Mouse (Mus musculus): ENCODE measurements around the gene Naglu. TPM values are rescaled to one million over a fixed set of nuclear protein-coding genes. Genes with fewer than 3 reads are reported as not detected.

Gene Naglu
- polyA plus RNA-seq, 1 experiment = 7.3 TPM

- no peak overlapping the region for H3ac ChIP-seq (ENCODE audit: control insufficient read depth, insufficient read length, low read depth)
- no peaks in the 10 kb centered on the region for H3K79me2 ChIP-seq (ENCODE audit: control insufficient read depth, insufficient read depth)
- no peaks in the 10 kb centered on the region for H3K79me3 ChIP-seq (ENCODE audit: low read depth)
- peaks cover 49% of the 10 kb centered on the region for H3K36me3 ChIP-seq (ENCODE audit: control insufficient read depth, insufficient read depth)
- no peaks in the 10 kb centered on the region for H3K27me3 ChIP-seq (ENCODE audit: control insufficient read depth, insufficient read depth, insufficient read length)
- no peak overlapping the region for H3K4me3 ChIP-seq (ENCODE audit: insufficient read depth, poor library complexity, severe bottlenecking)
- TF ChIP-seq FOSL1 (IDR thresholded peaks at IDR 0.05; ENCODE audit: insufficient read depth, low read length, poor library complexity, severe bottlenecking) (no peak), USF1 (IDR thresholded peaks at IDR 0.05; ENCODE audit: low read depth) (no peak), MYOG (IDR thresholded peaks at IDR 0.05; ENCODE audit: control insufficient read depth, extremely low read depth, insufficient read length) (no peak), MAX (IDR thresholded peaks at IDR 0.05) (no peak), CTCF (IDR thresholded peaks at IDR 0.05; ENCODE audit: control insufficient read depth, insufficient read depth, insufficient read length) (no peak), MYOD1 (IDR thresholded peaks at IDR 0.05; ENCODE audit: control insufficient read depth, insufficient read length, low read depth) (no peak), CEBPB (IDR thresholded peaks at IDR 0.05; ENCODE audit: low read depth) (no peak)
These were observed 34.5 kb upstream of the Naglu start for GRCm38 (mm10) chr11:101035328-101035695.

- Histone ChIP-seq H3K36me3 (ENCODE audit: control insufficient read depth, insufficient read depth) (peaks cover 43% of the 10 kb centered on the region), H3K4me3 (ENCODE audit: insufficient read depth, poor library complexity, severe bottlenecking) (no peak overlapping the region), H3K27me3 (ENCODE audit: control insufficient read depth, insufficient read depth, insufficient read length) (no peaks in the 10 kb centered on the region), H3ac (ENCODE audit: control insufficient read depth, insufficient read length, low read depth) (no peak overlapping the region), H3K79me3 (ENCODE audit: low read depth) (no peaks in the 10 kb centered on the region), H3K79me2 (ENCODE audit: control insufficient read depth, insufficient read depth) (no peaks in the 10 kb centered on the region)
- TF ChIP-seq MYOD1 (IDR thresholded peaks at IDR 0.05; ENCODE audit: control insufficient read depth, insufficient read length, low read depth) (no peak), CEBPB (IDR thresholded peaks at IDR 0.05; ENCODE audit: low read depth) (no peak), CTCF (IDR thresholded peaks at IDR 0.05; ENCODE audit: control insufficient read depth, insufficient read depth, insufficient read length) (no peak), FOSL1 (IDR thresholded peaks at IDR 0.05; ENCODE audit: insufficient read depth, low read length, poor library complexity, severe bottlenecking) (no peak), MAX (IDR thresholded peaks at IDR 0.05) (no peak), USF1 (IDR thresholded peaks at IDR 0.05; ENCODE audit: low read depth) (no peak), MYOG (IDR thresholded peaks at IDR 0.05; ENCODE audit: control insufficient read depth, extremely low read depth, insufficient read length) (no peak)
These were observed 32.0 kb upstream of the Naglu start for GRCm38 (mm10) chr11:101037795-101038194.

GRCm38 (mm10) chr11:101045826-101046225, 24.0 kb upstream of the Naglu start:
- Histone ChIP-seq H3K27me3 (ENCODE audit: control insufficient read depth, insufficient read depth, insufficient read length) (no peaks in the 10 kb centered on the region), H3K36me3 (ENCODE audit: control insufficient read depth, insufficient read depth) (peaks cover 44% of the 10 kb centered on the region), H3K4me3 (ENCODE audit: insufficient read depth, poor library complexity, severe bottlenecking) (no peak overlapping the region), H3K79me3 (ENCODE audit: low read depth) (no peaks in the 10 kb centered on the region), H3ac (ENCODE audit: control insufficient read depth, insufficient read length, low read depth) (no peak overlapping the region), H3K79me2 (ENCODE audit: control insufficient read depth, insufficient read depth) (no peaks in the 10 kb centered on the region)
- TF ChIP-seq MYOG (IDR thresholded peaks at IDR 0.05; ENCODE audit: control insufficient read depth, extremely low read depth, insufficient read length) = no peak
- TF ChIP-seq FOSL1 (IDR thresholded peaks at IDR 0.05; ENCODE audit: insufficient read depth, low read length, poor library complexity, severe bottlenecking) = no peak
- TF ChIP-seq CTCF (IDR thresholded peaks at IDR 0.05; ENCODE audit: control insufficient read depth, insufficient read depth, insufficient read length) = no peak
- TF ChIP-seq MAX (IDR thresholded peaks at IDR 0.05) = no peak
- TF ChIP-seq MYOD1 (IDR thresholded peaks at IDR 0.05; ENCODE audit: control insufficient read depth, insufficient read length, low read depth) = no peak
- no peak for TF ChIP-seq USF1 (IDR thresholded peaks at IDR 0.05; ENCODE audit: low read depth)
- no peak for TF ChIP-seq CEBPB (IDR thresholded peaks at IDR 0.05; ENCODE audit: low read depth)

GRCm38 (mm10) chr11:101046440-101046839, 23.4 kb upstream of the Naglu start:
- no peak for TF ChIP-seq MYOD1 (IDR thresholded peaks at IDR 0.05; ENCODE audit: control insufficient read depth, insufficient read length, low read depth)
- no peak for TF ChIP-seq MYOG (IDR thresholded peaks at IDR 0.05; ENCODE audit: control insufficient read depth, extremely low read depth, insufficient read length)
- no peak for TF ChIP-seq FOSL1 (IDR thresholded peaks at IDR 0.05; ENCODE audit: insufficient read depth, low read length, poor library complexity, severe bottlenecking)
- no peak for TF ChIP-seq CEBPB (IDR thresholded peaks at IDR 0.05; ENCODE audit: low read depth)
- TF ChIP-seq CTCF (IDR thresholded peaks at IDR 0.05; ENCODE audit: control insufficient read depth, insufficient read depth, insufficient read length) = no peak
- TF ChIP-seq USF1 (IDR thresholded peaks at IDR 0.05; ENCODE audit: low read depth) = no peak
- TF ChIP-seq MAX (IDR thresholded peaks at IDR 0.05) = no peak

GRCm38 (mm10) chr11:101047502-101047901, 22.3 kb upstream of the Naglu start:
- no peak overlapping the region for H3ac ChIP-seq (ENCODE audit: control insufficient read depth, insufficient read length, low read depth)
- H3K79me3 ChIP-seq (ENCODE audit: low read depth) = no peaks in the 10 kb centered on the region
- TF ChIP-seq FOSL1 (IDR thresholded peaks at IDR 0.05; ENCODE audit: insufficient read depth, low read length, poor library complexity, severe bottlenecking) (no peak), CEBPB (IDR thresholded peaks at IDR 0.05; ENCODE audit: low read depth) (no peak), MYOD1 (IDR thresholded peaks at IDR 0.05; ENCODE audit: control insufficient read depth, insufficient read length, low read depth) (no peak), MYOG (IDR thresholded peaks at IDR 0.05; ENCODE audit: control insufficient read depth, extremely low read depth, insufficient read length) (no peak), USF1 (IDR thresholded peaks at IDR 0.05; ENCODE audit: low read depth) (no peak), CTCF (IDR thresholded peaks at IDR 0.05; ENCODE audit: control insufficient read depth, insufficient read depth, insufficient read length) (no peak), MAX (IDR thresholded peaks at IDR 0.05) (no peak)
- no peak overlapping the region for H3K4me3 ChIP-seq (ENCODE audit: insufficient read depth, poor library complexity, severe bottlenecking)
- H3K27me3 ChIP-seq (ENCODE audit: control insufficient read depth, insufficient read depth, insufficient read length) = no peaks in the 10 kb centered on the region
- H3K79me2 ChIP-seq (ENCODE audit: control insufficient read depth, insufficient read depth) = no peaks in the 10 kb centered on the region
- H3K36me3 ChIP-seq (ENCODE audit: control insufficient read depth, insufficient read depth) = peaks cover 45% of the 10 kb centered on the region

More at GRCm38 (mm10) chr11:101046440-101046839, 23.4 kb upstream of the Naglu start:
- H3K27me3 ChIP-seq (ENCODE audit: control insufficient read depth, insufficient read depth, insufficient read length) = no peaks in the 10 kb centered on the region
- H3K79me2 ChIP-seq (ENCODE audit: control insufficient read depth, insufficient read depth) = no peaks in the 10 kb centered on the region
- peaks cover 48% of the 10 kb centered on the region for H3K36me3 ChIP-seq (ENCODE audit: control insufficient read depth, insufficient read depth)
- no peaks in the 10 kb centered on the region for H3K79me3 ChIP-seq (ENCODE audit: low read depth)
- H3ac ChIP-seq (ENCODE audit: control insufficient read depth, insufficient read length, low read depth) = no peak overlapping the region
- no peak overlapping the region for H3K4me3 ChIP-seq (ENCODE audit: insufficient read depth, poor library complexity, severe bottlenecking)

GRCm38 (mm10) chr11:101050359-101050758, 19.5 kb upstream of the Naglu start:
- Histone ChIP-seq H3ac (ENCODE audit: control insufficient read depth, insufficient read length, low read depth) (no peak overlapping the region), H3K4me3 (ENCODE audit: insufficient read depth, poor library complexity, severe bottlenecking) (no peak overlapping the region), H3K79me3 (ENCODE audit: low read depth) (no peaks in the 10 kb centered on the region), H3K27me3 (ENCODE audit: control insufficient read depth, insufficient read depth, insufficient read length) (no peaks in the 10 kb centered on the region), H3K79me2 (ENCODE audit: control insufficient read depth, insufficient read depth) (no peaks in the 10 kb centered on the region), H3K36me3 (ENCODE audit: control insufficient read depth, insufficient read depth) (peaks cover 32% of the 10 kb centered on the region)
- TF ChIP-seq MAX (IDR thresholded peaks at IDR 0.05) (no peak), USF1 (IDR thresholded peaks at IDR 0.05; ENCODE audit: low read depth) (no peak), CTCF (IDR thresholded peaks at IDR 0.05; ENCODE audit: control insufficient read depth, insufficient read depth, insufficient read length) (no peak), FOSL1 (IDR thresholded peaks at IDR 0.05; ENCODE audit: insufficient read depth, low read length, poor library complexity, severe bottlenecking) (no peak), CEBPB (IDR thresholded peaks at IDR 0.05; ENCODE audit: low read depth) (no peak), MYOD1 (IDR thresholded peaks at IDR 0.05; ENCODE audit: control insufficient read depth, insufficient read length, low read depth) (no peak), MYOG (IDR thresholded peaks at IDR 0.05; ENCODE audit: control insufficient read depth, extremely low read depth, insufficient read length) (no peak)

All from C2C12 (cell line).